Mouse (Mus musculus): ENCODE results near the gene Glod5.
"Not testable (repeated sequence)": the region's sequence is repeated elsewhere in the genome, so short reads cannot be mapped to it uniquely, and the experiment has no call there.

The Glod5 gene

DNA sequence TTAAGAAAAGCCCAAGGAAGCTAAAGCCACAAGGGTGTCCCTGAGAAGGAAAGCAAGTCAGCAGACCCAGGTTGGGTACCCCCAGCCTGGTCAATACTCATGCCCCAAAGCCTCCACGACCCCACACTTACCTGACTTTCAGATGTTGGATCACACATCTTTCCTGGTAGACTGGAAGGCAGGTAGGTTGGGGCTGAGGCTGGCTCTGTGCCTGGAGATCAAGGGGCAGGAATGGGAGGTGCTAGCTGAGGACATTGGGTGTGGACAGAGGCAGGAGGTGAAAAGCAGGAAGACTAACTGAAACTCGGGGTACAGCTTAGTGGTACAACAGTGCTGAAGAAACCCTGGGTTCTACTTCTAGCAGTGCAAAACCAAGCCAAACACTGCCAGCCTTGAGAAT lies at the start of gene Glod5:
Glod5 (minus strand) TSS at position 207 of the 400 bp plus-strand sequence.
- no peak for DNase-seq

- not testable (repeated sequence) for DNase-seq
Measured at GRCm38 (mm10) chrX:8051044-8051781, 32.9 kb upstream of the Glod5 start.

- no peak for DNase-seq
Measured at GRCm38 (mm10) chrX:8033009-8033408, 14.7 kb upstream of the Glod5 start.

GRCm38 (mm10) chrX:8026811-8027210 lies 8.5 kb upstream of the Glod5 start:
- DNase-seq, result no peak

- DNase-seq, result no peak
Measured at GRCm38 (mm10) chrX:8024795-8025194, 6.5 kb upstream of the Glod5 start.

GRCm38 (mm10) chrX:8020111-8020778 lies 2.0 kb upstream of the Glod5 start:
- no peak for DNase-seq

GRCm38 (mm10) chrX:8017142-8017541 lies 1.1 kb downstream of the Glod5 start:
- DNase-seq, result peak; percentile 40 to 60

DNA sequence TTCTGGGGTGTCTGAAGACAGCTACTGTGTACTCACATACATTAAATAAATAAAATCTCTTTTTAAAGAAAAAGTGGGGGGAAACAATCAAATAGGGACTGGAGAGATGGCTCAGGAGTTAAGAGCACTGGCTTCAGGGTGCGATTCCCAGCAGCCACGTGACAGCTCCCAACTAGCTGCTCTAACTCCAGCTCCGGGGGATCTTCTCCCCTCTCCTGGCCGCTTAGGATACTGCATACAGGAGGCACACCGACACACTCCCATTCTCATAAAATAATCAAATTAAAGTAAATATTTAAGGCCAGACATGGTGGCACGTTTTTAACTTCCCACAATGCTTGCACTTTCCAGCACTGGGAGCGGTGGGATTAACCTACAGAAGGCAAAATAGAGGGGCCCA lies 2.6 kb downstream of the Glod5 start:
- not testable (repeated sequence) for DNase-seq

DNA sequence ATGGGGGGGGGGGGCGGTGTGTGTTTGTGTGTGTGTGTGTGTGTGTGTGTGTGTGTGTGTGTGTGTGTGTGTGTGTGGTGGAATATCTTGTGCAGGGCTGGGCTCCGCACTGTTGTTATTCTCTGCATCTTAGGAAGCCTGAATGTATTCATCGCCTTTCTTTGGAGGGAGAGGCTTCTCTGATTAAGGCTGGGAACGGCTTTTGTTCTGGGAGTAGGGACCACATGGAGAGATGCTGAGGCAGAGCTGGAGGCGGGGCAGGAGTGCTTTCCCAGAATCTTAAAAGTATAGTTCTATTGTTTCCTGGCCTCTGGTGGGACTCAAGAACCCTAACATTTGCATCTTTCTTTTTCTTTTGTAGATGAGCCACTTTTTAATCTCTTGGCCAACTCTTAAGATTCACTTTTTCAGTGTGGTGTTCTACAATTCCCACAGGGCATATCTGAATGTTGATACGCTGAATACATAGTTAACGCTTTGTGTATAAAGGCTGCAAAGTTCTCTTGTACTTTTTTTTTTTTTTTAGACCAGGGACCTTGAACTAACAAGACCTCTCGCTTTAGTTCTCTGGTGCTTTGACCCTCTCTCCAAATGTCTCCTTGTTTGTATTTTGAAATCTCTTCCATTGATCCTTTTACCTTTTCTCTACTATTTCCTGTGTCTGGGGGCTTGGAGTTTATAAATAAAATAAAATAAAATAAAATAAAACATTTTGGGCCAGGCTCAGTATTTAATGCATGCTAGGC lies 4.5 kb downstream of the Glod5 start:
- no peak for DNase-seq

- no peak for DNase-seq
Measured at GRCm38 (mm10) chrX:8013157-8013556, 5.1 kb downstream of the Glod5 start.

DNA sequence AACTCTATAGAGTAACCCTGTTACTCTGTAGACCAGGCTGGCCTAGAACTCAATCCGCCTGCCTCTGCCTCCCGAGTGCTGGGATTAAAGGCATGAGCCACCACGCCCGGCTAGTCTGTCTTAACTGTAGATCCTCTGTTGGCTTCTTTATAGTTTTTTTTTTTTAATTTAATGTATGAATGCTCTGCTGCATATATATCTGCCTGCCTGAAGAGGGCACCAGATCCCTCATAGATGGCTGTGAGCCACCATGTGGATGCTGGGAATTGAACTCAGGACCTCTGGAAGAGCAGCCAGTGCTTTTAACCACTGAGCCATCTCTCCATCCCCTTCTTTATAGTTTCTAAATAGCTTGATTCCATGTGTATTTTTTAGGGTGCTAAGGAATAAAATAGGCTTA lies 8.9 kb downstream of the Glod5 start:
- DNase-seq, result not testable (repeated sequence)

DNA sequence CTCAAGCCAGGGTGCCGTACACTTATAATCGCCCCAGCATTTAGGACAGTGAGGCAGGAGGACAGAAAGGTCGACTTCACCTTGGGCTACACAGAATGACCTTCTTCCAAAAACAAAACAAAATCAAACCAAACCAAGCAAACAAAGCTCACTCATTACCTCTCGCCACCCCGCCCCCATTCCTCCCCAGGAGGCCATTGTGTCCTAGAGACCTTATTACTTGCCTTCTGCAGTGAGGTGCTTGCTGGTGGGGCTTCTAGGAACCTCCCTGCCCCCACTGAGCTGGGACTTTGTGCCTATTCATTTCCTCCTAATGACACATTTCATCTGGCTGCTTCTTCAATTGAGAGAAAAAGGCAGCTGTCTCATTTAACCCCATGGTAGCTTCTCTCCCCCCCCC lies 9.7 kb downstream of the Glod5 start:
- no peak for DNase-seq

- DNase-seq, result no peak
Measured at GRCm38 (mm10) chrX:8002971-8003370, 15.3 kb downstream of the Glod5 start.

DNA sequence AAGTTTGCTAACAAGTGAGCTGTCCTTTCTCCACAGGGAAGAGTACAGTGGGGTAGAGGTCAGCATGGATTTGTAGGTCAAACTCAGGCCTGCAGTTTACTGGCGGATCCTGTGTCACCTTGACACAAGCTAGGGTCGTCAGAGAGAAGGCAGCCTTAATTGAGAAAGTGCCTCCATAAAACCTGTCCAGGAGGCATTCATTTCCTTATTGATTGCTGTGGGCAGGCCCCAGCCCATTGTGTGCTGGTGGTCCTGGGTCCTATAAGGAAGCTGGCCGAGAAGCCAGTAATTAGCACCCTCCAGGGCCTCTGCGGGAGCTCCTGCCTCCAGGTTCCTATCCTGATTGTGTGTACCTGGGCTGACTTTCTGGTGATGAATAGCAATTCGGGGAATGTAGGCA lies 16.3 kb downstream of the Glod5 start:
- no peak for DNase-seq

GRCm38 (mm10) chrX:8000546-8001192 lies 17.6 kb downstream of the Glod5 start:
- no peak for DNase-seq

- DNase-seq, result no peak
Measured at GRCm38 (mm10) chrX:7993068-7993735, 25.1 kb downstream of the Glod5 start.

DNA sequence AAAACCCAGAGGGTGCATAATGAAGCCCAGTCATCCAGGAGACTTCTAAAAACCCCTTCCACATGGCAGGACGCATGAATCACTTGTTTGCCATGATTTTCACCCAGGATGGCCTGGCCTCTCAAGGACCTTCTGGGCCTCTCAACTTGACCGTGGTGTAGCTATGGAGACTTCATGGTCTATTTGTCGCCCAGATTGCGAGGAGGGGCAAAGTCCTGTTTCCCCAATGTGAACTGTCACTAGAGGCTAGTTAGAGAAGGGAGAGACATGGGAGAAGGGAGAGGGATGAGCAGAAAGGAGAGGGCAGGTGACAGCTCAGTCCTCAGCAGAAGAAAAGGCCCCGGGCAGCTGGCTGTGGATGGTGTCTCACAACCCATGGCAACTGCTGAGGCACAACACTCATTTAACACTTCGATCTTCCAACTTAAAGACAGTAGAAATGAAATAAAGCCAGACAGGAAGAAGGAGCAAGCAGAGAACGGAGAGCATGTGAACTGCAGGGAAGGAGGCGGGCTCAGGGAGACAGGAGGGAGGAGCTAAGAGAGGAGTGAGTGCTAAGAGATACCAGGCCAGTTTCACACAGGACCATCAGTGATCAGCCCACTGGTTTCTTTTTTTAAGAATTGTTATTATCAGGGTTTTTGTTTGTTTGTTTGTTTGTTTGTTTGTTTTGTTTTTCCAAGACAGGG lies 25.8 kb downstream of the Glod5 start:
- DNase-seq, result no peak

DNA sequence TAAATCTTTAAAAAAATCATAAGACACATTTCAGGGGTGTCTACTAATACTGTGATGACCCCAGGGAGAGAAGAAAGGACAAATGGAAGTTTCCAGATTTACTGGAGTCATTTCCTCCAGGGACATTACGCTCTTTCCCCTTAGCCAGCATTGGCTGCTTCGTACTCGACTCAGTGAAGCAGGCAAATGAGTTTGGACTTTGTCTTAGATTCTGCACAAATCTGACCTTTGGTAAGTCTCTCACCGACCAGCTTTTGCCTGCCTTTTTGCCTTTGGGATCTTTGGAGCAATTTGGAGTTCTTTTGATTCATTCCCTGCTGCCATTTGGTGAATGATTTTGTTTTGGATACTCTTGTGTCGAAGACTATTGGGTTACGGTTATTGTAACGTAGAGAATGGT lies 36.9 kb downstream of the Glod5 start:
- no peak for DNase-seq

DNA sequence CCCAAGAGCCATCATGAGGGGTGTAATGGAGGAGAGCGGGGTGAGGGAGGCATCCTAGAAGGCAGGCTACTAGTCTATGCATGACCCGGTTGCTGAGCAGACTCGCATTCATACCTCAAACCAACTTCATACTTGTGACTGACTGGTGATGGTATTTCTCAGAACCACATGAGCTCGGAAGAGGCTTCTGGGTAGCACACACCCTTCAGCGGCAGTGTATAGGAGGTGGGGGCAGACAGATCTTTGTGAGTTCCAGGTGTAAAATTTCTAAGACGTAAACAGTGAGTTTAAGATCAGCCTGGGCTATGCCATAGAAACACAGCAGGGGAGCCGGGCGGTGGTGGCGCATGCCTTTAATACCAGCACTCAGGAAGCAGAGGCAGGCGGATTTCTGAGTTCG lies 40.4 kb downstream of the Glod5 start, which contains the start of gene Gata1:
Gata1 (minus strand) TSS at position 180 of the 400 bp plus-strand sequence.
- no peak for DNase-seq

- no peak for DNase-seq
Measured at GRCm38 (mm10) chrX:7971292-7971691, 47.0 kb downstream of the Glod5 start.

- no peak for DNase-seq
Measured at GRCm38 (mm10) chrX:7968899-7969298, 49.4 kb downstream of the Glod5 start.

GRCm38 (mm10) chrX:7968226-7968625 lies 50.1 kb downstream of the Glod5 start:
- DNase-seq, result no peak
